Mouse (Mus musculus): ENCODE measurements at regions not wholly inside any gene's neighbourhood (a gene's known extent, or its start where the extent isn't known, plus 50 kb on each side); places are given as distances from the start of the nearest gene placed in this dataset.

- no peak for DNase-seq (ENCODE audit: low spot score in 2 of 2)
These were observed 511.4 kb downstream of the Cdk5rap2 start for GRCm38 (mm10) chr4:69898831-69899230.

GRCm38 (mm10) chr4:69896111-69896510 lies 514.1 kb downstream of the Cdk5rap2 start:
- peak in 1 of 2 experiments; percentile 14 for DNase-seq (ENCODE audit: low spot score in 2 of 2)

GRCm38 (mm10) chr4:69892829-69893175 lies 517.4 kb downstream of the Cdk5rap2 start:
- no peak for DNase-seq (ENCODE audit: low spot score in 2 of 2)

- no peak for DNase-seq (ENCODE audit: low spot score in 2 of 2)
These were observed 518.1 kb downstream of the Cdk5rap2 start for GRCm38 (mm10) chr4:69891898-69892828.

- DNase-seq (ENCODE audit: low spot score in 2 of 2), result no peak
These were observed 519.6 kb downstream of the Cdk5rap2 start for GRCm38 (mm10) chr4:69890655-69891054.

GRCm38 (mm10) chr4:69889931-69890634 lies 520.2 kb downstream of the Cdk5rap2 start:
- no peak for DNase-seq (ENCODE audit: low spot score in 2 of 2)

- DNase-seq (ENCODE audit: low spot score in 2 of 2), result no peak
These were observed 533.5 kb downstream of the Cdk5rap2 start for GRCm38 (mm10) chr4:69876734-69877133.

GRCm38 (mm10) chr4:69870638-69871037 lies 539.6 kb downstream of the Cdk5rap2 start:
- DNase-seq (ENCODE audit: low spot score in 2 of 2), result no peak

GRCm38 (mm10) chr4:69855001-69855400 lies 555.2 kb downstream of the Cdk5rap2 start:
- DNase-seq (ENCODE audit: low spot score in 2 of 2), result no peak

GRCm38 (mm10) chr4:69852637-69853036 lies 557.6 kb downstream of the Cdk5rap2 start:
- no peak for DNase-seq (ENCODE audit: low spot score in 2 of 2)

- peak in 1 of 2 experiments; percentile 8 for DNase-seq (ENCODE audit: low spot score in 2 of 2)
These were observed 560.8 kb downstream of the Cdk5rap2 start for GRCm38 (mm10) chr4:69849423-69849822.

- no peak for DNase-seq (ENCODE audit: low spot score in 2 of 2)
These were observed 570.4 kb downstream of the Cdk5rap2 start for GRCm38 (mm10) chr4:69839868-69840267.

- no peak for DNase-seq (ENCODE audit: low spot score in 2 of 2)
These were observed 571.3 kb downstream of the Cdk5rap2 start for GRCm38 (mm10) chr4:69838940-69839339.

GRCm38 (mm10) chr4:69824903-69825268 lies 585.4 kb downstream of the Cdk5rap2 start:
- no peak for DNase-seq (ENCODE audit: low spot score in 2 of 2)

GRCm38 (mm10) chr4:69824215-69824902 lies 585.9 kb downstream of the Cdk5rap2 start:
- DNase-seq (ENCODE audit: low spot score in 2 of 2), result no peak

- DNase-seq (ENCODE audit: low spot score in 2 of 2), result no peak
These were observed 586.8 kb downstream of the Cdk5rap2 start for GRCm38 (mm10) chr4:69823311-69823940.

GRCm38 (mm10) chr4:69818885-69819284 lies 591.4 kb downstream of the Cdk5rap2 start:
- DNase-seq (ENCODE audit: low spot score in 2 of 2), result no peak

GRCm38 (mm10) chr4:69785481-69786050 lies 624.7 kb downstream of the Cdk5rap2 start:
- DNase-seq (ENCODE audit: low spot score in 2 of 2), result no peak

GRCm38 (mm10) chr4:69781258-69781657 lies 629.0 kb downstream of the Cdk5rap2 start:
- DNase-seq (ENCODE audit: low spot score in 2 of 2), result no peak

- peak; percentile 23 to 40 for DNase-seq (ENCODE audit: low spot score in 2 of 2)
These were observed 648.4 kb downstream of the Cdk5rap2 start for GRCm38 (mm10) chr4:69761841-69762240.

GRCm38 (mm10) chr4:69759596-69759995 lies 650.6 kb downstream of the Cdk5rap2 start:
- no peak for DNase-seq (ENCODE audit: low spot score in 2 of 2)
